Mouse (Mus musculus): Measurements from ENCODE around the gene Glod5.

Gene Glod5

GRCm38 (mm10) chrX:7967596-7968201 is 50.6 kb downstream of the Glod5 start:
- DNase-seq: no peak

GRCm38 (mm10) chrX:7966161-7966560 is 52.1 kb downstream of the Glod5 start:
- DNase-seq: no peak

- no peak for DNase-seq
Observed at GRCm38 (mm10) chrX:7963829-7964626, 54.3 kb downstream of the Glod5 start.

- no peak for DNase-seq
Observed at GRCm38 (mm10) chrX:7958868-7959267, 59.4 kb downstream of the Glod5 start.
